Mouse (Mus musculus): ENCODE data around the gene Hmg20b.
A peak's percentile ranks its signal among the peaks of the same experiment; 100 is the strongest.

The Hmg20b gene

DNA sequence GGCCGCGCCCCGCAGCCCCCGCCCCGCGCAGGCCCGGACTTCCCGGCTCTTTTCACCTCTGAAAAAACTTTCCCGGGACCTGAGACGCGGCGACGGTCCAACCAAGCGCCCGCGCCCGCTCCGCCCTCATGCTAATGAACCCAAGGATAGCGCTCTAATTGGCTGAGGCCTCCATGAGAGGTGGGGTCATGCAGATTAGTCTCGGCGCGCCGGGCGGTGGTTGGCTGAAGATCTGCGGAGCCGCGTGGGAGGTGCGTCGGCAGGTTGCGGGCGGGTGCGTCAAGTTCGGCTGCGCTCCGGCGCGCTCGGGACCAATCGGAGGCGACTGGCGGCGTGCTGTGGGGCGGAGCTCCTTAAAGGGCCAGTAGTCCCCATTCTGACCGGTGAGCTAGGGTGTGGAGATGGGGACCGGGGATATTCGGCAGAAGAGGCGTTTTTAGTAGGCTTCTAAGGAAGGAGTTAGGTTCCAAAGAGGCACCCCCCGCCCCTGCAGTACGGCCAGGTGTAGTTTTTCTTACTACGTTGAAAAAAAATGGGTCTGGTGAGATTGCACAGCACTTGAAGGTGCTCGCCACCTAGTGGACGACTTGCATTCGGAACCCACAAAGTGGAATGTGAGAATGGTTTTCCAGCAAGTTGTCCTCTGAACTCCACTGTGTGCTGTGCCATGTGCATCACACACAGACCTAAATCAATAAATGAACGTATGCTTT, at the start of gene Hmg20b:
TSS of gene Hmg20b (minus strand) at position 130 of the 713 bp plus-strand sequence.
- peak; percentile 97 to 98 for DNase-seq (ENCODE audit: low spot score in 2 of 2)

DNA sequence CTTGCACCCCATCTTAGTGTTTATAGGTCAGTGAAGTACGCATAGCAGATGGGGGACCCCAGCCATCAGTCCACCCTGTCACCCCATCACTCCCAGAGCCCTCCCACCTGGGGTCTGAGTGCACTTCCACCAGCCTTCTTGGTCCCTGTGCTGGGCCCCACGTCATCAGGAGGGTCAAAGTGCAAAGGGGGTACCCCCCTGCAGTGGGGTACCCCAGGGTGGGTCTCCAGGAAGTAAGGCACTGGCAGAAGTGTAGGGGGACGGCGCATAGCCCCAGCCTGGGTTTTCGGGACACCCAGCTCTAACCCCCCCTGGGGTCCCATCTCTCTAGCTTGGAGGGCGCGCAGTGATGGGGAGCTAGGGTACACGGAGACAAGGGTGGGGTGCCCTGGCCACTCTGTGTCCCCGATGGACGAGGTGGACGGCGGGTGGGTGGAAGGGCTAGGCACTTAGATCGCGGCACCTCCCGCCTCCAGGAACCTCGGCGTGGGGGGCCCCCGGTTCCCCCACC, 49.6 kb upstream of the Hmg20b start:
- no peak for DNase-seq (ENCODE audit: low spot score in 2 of 2)

DNA sequence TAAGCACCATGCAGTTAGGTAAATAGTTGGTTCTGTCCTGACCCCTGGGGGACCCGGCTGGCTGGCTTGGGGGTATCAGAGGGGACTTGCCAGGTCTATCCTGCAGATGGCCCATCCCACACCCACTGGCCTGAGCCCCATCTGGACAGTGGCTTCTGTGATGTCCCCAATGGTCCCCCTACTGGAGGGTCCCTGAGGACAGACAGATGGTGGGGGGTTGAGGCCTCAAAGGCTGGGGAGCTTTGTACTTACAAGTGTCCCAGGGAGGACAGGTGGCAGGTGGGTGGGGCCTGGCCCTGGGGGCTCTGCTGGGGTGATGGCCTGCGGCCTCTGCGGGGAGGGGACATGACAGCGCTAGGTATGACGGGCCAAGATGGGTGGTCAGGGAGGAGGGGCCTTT, 49.0 kb upstream of the Hmg20b start:
- no peak for DNase-seq (ENCODE audit: low spot score in 2 of 2)

DNA sequence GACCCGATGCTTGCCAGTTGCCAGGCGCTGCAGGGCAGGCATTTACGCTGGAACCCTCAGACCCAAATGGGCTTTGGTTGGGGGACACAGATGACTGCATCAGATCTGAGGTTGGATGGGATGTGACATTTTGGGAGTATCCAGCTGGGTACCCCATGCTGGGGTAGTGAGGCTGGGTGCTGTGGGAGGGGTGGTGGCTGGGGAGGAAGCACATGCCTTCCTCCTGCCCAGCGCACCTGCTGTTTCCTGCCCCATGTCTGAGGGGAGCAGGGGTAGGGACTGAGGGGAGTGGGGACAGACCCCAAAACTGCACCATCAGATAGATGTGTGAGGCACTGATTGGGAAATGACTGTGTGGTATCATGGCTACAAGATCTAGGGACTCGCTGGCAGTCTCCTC, 46.5 kb upstream of the Hmg20b start:
- no peak for DNase-seq (ENCODE audit: low spot score in 2 of 2)

DNA sequence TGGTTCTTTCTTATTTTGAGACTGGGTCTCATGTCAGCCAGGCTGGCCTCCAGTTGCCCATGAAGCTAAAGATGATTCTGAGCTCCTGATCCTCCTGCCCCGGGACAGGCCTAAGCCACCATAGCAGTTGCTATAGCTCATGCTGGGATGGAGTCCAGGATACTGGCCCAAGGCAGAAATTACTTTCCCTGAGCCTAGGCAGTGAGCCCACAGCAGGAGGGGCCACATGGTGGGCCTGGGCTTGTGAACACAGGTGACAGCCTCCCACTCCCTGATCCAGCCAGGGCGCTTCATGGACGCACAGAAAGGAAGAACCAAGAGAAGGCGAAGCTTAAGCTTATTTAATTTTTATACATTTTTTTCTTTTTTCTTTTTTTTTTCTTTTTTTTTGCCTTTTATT, 45.6 kb upstream of the Hmg20b start:
- no peak for DNase-seq (ENCODE audit: low spot score in 2 of 2)

DNA sequence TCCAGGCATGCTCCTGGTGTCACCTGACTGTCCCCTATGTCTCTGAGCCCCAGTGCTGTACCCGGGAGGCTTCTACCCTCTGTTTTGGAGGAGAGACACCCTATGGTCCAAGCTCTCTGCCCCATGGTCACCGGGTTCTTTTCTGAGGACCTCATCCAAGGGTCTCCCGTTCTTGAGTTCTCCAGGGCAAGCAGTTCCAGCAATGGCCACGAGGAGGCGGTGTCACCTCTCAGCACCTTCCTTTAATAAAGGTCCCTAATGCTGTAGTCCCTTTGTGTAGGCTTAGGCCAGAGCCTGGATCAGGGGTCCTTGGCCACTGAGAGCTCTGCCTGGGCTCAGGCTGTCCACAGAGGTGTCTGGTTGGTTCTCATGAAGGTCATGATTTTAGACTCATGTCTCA, 44.8 kb upstream of the Hmg20b start:
- peak; percentile 57 to 75 for DNase-seq (ENCODE audit: low spot score in 2 of 2)

DNA sequence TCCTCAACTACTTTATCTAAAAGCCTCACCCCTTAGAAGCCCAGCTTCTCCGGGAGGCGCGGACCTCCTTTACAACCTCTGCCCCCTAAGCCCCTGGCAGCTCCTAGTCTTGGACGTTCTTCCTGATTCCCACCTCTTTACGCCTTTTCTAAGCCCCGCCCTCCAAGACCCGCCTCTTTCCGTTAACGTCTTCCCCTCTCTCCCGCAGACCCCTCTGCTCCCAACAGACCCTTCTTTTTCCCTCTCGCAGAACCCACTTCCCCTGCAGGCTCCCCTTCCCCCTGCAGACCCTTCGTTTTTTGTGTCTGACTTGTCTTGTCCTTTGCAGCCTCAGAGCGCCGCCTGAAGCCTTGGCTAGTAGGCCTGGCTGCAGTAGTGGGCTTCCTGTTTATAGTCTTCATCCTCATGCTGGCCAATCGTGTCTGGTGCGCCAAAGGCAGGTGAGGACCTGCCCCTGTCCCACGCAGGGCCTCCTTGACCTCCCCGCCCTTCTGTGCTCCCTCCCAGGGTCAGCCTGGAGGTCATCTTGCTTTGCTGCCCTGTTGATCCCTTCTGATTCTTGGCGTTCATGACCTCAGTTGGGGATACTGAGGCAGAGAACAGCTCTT, 43.3 kb upstream of the Hmg20b start:
- DNase-seq (ENCODE audit: low spot score in 2 of 2): no peak

DNA sequence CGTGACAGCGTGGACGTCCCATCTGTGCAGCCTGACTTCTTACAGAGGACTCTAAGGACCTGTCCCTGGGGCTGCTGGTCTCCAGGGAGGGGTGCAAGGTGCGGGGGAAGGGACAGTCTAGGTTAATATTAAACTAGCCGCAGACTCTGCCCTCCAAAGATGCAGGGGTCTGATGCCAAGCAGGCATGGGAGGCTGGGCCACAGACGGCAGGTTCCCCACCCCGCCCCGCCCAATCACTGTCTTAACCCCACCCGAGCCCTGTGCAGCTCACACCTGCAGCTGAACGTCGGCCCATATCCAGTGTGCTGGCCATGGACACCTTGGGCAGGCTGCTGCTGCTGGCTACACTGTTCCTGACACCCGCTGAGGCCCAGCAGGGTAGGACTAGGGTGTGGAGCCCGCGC, 42.5 kb upstream of the Hmg20b start, which contains the start of gene Smim24:
TSS of gene Smim24 (plus strand) at position 271 of the 405 bp plus-strand sequence.
- DNase-seq (ENCODE audit: low spot score in 2 of 2): no peak

DNA sequence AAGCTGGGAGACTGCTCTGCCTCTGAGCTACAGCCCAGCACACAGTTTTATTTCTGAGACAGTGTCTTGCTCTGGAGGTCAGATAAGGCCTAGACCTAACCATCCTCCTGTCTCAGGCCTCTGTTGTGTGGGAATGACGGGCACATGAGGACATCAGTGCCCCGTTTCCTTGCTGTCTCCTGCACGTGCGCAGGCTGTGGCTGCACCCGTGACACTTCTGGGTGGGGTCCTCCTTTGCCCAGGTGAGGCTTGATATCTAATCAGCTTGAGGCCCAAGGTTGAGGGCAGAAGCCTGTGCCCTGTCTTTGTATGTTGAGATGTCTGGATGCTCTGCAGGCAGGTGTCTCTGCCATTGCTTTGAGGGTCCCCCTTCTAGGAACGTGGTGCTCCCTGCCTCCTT, 42.0 kb upstream of the Hmg20b start:
- DNase-seq (ENCODE audit: low spot score in 2 of 2): no peak

DNA sequence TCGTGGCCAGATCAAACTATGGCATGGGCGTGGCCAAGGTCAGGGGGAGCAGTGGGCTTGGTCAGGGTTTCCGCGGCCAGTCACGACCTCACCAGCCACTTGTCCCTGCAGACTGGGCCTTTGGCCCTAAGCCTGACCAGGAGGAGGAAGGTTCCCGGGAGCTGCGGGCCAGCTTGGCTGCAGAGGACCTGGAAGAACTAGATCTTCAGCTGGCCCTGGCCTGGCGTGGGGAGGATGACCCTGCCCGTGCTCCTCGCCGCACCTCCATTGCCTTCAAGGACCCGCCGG, 40.3 kb upstream of the Hmg20b start:
- no peak for DNase-seq (ENCODE audit: low spot score in 2 of 2)

DNA sequence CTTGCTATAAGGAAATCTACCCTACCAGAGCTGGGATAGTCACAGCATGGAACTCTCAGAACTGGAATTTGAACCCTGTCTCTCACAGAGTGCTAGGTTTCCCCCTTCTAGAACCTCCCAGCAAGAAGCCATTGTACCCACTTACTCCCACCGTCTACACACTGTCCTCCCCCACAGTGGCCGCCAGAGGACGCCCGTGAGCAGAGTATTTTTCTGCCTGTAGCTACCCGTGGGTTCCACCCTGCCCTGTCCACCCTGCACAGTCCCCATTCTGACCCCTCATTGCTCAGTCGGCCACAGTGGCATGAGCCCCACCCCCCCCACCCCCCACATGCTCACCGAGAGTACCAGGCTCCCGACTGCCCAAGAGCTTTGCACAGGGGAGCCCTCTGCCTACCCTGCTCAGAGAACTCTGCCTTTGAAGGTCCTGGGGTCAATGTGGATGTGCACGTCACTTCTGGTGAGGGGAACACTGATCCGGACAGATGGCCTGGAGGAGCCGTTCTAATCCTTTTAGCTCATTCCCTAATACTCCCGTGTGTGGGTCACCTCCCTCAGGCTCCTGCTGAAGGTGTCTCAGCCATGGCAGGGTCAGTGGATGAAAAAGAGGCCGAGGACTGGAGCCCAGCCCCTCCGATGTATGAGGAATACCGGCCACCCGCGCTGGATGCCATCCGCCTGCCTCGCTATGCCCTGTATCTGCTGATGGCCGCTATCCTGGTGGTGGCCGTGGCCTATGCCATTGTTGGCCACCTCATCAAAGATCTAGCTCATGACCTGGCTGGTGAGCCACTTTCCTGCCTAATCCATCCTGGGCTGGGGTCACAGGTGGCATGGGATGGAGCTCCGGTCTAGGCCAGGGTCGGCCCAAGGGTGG, 39.8 kb upstream of the Hmg20b start:
- peak; percentile 63 to 75 for DNase-seq (ENCODE audit: low spot score in 2 of 2)

DNA sequence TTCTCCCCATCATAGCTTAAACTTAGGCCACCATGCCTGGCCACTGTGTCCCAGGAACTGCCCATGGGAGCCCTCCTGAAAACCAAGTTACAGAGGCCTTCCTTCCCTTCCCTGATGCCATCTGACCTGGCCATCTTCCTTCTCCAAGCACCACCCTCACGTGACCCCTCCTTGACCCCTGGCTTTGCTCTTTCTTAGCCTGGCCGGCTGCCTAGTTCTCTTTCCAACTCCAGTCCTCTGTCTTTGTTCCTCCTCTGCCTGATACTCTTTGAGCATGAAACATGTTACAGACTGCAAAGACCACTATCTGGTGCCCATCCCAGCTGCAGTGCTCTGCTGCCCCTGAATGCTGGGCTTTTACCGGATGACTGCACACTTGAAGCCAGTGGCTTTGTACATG, 39.1 kb upstream of the Hmg20b start:
- no peak for DNase-seq (ENCODE audit: low spot score in 2 of 2)

DNA sequence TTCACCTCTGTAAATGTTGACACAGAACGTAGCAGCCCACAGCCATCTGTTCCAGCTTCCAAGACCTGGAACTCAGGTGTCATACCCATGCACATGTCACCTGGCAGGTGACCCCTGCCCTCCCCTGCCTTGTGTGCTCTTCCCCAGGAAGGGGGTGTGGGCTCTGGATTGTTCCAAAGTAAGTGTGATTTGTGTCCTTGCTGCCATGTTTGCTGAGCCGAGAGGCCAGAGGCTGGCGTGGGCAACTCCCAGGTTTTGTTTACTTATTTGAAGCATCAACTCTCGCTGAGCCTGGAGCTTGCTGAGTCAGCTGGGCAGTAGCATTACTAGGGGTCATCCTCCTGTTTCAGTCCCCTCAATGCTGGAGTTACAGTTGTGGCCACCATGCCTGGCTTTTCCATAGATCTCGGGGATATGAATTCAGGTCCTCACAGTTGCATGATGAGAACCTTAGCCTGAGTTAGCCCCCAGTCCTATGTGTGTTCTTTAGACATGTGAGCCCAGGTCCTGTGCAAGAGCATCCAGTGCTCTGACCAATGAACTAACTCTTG, 38.3 kb upstream of the Hmg20b start, which contains the start of gene Gm48552:
TSS of gene Gm48552 (plus strand) at position 501 of the 551 bp plus-strand sequence.
- no peak for DNase-seq (ENCODE audit: low spot score in 2 of 2)

DNA sequence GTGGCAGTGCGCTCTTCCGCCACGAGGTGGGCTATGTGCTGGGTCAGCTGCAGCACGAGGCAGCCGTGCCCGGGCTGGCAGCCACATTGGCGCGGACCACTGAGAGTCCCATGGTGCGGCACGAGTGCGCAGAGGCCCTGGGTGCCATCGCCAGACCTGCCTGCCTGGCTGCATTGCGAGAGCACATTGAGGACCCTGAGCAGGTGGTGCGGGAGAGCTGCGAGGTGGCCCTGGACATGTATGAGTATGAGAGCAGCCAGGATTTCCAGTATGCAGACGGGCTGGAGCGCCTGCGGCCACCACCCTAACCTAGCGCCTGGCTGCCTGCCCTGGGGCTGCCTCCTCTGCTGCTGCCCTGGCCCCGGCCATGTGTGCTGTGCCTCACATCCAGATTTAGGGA, 37.4 kb upstream of the Hmg20b start:
- no peak for DNase-seq (ENCODE audit: low spot score in 2 of 2)

DNA sequence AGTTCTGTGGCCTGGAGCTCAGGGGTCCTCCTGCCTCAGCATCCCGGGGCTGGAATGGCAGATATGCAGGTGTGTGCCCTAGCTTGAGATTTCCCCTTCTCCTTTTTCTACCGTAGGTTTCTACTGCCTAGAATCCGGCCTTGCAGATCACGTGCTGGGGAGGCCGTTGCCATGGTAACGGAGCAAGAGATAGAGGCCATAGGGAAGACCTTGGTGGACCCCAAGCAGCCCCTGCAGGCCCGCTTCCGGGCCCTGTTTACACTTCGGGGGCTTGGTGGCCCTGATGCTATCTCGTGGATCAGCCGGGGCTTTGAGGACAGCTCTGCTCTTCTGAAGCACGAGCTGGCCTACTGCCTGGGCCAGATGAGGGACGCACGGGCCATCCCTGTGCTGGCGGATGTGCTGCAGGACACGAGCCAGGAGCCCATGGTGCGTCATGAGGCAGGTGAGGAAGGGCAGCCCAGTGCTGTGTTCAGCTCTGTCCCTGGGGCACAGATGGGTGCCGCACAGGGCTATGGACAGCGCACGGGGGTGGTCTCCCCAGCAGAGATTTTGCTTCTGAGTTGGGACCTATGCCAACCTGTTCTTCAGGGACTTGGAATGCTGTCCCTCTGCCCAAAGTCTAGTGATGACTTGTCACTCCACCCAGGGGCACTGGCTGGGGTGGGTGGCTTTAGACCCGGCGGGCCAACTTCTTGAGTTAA, 35.5 kb upstream of the Hmg20b start:
- no peak for DNase-seq (ENCODE audit: low spot score in 2 of 2)

DNA sequence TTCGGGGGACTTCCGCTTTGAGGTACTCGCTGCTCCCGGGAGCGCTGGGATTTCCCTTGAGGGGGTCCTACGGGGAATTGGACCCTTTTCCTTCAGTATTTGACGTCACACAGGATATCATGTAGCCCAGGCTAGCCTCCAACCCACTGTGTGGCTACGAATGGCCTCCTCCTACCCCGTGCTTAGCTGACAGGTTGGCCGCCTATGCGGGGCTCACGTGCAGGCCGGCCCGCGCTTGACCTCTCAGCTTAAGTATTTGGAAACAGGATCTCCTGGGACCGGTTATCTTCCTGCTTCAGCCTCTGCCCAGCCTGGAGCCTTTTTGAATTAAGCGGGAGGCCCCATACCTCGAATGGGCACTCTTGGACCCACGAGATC, 34.3 kb upstream of the Hmg20b start:
- DNase-seq (ENCODE audit: low spot score in 2 of 2): no peak

DNA sequence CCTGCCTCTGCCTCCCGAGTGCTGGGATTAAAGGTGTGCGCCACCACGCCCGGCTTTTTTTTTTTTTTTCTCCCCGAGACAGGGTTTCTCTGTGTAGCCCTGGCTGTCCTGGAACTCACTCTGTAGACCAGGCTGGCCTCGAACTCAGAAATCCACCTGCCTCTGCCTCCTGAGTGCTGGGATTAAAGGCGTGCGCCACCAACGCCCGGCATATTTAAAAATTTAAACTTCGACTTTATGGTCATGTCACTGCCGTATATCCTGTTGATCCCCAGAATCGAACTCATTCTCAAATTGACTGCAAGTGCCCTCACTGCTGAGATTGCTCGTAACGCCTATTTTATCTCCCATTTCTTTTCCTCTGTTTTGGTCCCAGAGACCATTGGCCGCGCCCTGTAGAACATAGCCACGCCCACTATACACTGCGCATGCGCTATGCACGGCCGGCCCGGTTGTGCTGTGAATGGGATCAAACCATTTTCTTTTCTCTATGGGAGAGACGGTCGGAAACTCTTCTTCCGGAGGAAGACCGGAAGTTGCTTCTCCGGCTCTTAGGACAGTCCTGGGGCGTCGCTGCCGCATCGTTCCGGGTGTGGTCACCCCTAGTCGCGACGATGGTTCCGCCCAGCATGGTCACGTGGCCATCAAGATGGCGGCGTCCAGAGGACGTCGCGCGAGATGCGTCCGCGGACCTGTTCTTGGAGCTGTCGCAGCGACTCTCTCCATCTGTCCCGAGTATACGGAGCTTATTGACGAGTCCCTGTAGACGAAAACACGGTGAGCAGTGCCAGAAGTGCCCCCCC, 33.7 kb upstream of the Hmg20b start, which contains the start of the genes Dohh and Gm48551:
TSS of gene Dohh (plus strand) at position 627 of the 803 bp plus-strand sequence.
TSS of gene Gm48551 (plus strand) at position 665 of the 803 bp plus-strand sequence.
- DNase-seq (ENCODE audit: low spot score in 2 of 2): peak; percentile 99

DNA sequence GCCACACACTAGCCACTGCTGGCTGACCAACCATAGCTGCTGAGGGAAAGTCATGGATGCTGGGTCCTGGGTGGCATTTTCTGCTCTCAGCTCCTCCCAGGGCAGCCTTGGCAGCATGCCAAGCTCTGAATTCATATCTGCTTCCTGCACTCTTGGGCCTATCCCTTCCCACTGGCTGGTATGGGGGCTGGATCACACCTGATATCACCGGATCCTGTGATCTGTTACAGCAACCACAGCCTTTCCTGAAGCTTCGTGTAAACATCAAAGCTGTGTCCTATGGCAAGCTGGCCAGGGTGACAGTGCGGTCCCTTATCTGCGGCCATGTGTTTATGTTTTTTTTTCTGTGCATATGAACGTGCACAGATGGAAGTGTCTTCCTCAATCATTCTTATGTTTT, 31.8 kb upstream of the Hmg20b start:
- DNase-seq (ENCODE audit: low spot score in 2 of 2): peak; percentile 79 to 86

DNA sequence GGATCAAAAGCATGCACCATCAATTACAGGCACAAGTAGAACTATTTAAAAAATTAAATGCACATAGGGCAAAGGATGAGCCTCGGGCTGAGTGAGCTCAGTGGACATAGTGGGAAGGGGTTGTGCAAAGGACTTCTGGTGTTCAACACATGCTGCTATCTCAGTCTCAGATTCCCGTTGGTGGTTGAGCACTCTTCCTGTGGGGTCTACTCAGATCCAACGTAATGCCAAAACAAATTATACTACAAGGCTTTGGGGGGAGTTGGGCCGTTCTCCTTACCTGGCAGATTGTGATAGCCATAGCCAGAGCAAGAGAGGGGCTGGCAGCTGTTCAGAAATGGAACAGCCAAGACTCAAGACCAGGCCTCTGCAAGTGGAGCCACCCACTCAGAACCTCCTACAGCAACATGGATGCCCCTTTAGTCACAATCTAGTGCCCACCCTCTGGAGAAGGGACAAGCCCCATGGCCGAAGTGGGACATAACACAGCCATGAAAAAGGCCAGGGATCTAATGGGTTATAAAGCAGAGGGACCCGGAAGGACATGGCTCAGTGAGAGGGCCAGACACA, 29.6 kb upstream of the Hmg20b start:
- DNase-seq (ENCODE audit: low spot score in 2 of 2): no peak

DNA sequence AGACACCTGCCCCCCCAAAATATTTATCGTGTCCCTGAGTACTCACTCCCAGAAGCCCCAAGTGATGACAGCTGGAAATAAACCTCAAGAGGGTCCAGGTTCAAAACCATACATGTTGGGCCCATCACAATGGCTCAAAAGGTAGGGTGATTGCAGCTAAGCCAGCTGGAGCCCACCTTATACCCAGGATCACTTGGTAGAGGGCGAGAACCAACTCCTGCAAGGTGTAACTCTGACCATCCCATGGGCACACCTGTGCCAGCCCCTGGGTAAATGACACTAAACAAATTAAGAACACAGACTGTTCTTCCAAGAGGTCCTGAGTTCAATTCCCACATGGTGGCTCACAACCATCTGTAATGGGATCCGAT, 28.9 kb upstream of the Hmg20b start:
- no peak for DNase-seq (ENCODE audit: low spot score in 2 of 2)

Data from spleen, postnatal 14 days (tissue).